Mouse (Mus musculus) WW6 (cell line): ENCODE measurements around the gene Gm5773.
"Not testable (repeated sequence)": the region's sequence is repeated elsewhere in the genome, so short reads cannot be mapped to it uniquely, and the experiment has no call there.

Experiments used
- DNase-seq: peaks from one replicate; pipeline ENCODE4 v3.0.0-alpha.2; 2013; ENCODE audit warnings: low read depth, low spot score

Gm5773 gene

DNA sequence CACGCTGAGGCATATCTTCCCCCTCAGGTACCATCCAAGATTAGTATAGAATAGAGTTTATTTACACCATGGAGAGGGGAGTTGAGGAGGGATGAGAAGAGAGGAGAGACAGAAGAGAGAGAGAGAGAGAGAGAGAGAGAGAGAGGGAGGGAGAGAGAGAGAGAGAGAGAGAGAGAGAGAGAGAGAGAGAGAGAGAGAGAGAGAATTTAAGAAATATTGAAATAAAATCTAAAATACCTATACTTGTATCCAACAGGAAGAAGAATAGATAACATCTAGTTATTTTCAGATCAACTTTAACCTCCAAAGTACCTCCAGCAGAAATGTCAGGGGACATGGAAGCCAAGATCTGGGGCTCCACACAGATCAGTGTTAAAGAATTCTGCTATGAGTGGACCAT is at the start of gene Gm5773:
Gm5773 (plus strand) TSS at position 301 of the 400 bp plus-strand sequence.
- DNase-seq: not testable (repeated sequence)

DNA sequence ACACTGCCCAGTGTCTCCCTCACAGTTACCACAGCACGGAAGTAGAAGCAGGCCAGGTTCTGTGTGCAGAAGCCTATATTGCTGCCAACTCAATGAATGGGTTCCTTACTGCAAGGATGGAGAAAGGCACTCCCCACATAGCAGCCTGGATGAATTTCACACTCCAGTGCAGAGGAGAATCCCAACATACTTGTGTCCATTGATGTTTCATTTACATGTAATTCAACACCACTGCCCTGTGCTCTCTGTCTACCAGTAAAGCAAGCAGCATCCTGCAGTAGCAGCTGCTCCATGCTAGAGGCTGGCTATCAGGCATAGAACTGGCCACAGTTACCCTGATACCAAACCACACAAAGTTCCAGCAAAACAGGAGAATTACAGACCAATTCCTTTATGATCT is 27.3 kb upstream of the Gm5773 start:
- not testable (repeated sequence) for DNase-seq

DNA sequence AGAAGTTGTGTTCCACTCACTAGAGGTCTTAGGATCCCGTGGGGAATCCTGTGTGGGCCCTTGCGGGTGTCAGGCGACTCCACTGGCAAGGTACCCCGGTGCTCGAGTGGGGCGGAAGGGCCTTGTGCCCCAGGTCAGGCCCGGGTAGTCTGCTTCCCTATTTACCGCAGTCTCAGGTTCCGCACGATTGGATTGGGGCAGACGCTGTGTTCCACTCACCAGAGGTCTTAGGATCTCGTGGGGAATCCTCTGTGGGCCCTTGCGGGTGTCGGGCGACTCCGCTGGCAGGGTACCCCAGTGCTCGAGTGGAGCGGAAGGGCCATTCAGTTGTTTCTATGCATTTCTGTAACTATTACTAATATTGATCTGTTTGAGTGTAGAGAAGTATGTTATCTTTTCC is 18.8 kb upstream of the Gm5773 start:
- not testable (repeated sequence) for DNase-seq

DNA sequence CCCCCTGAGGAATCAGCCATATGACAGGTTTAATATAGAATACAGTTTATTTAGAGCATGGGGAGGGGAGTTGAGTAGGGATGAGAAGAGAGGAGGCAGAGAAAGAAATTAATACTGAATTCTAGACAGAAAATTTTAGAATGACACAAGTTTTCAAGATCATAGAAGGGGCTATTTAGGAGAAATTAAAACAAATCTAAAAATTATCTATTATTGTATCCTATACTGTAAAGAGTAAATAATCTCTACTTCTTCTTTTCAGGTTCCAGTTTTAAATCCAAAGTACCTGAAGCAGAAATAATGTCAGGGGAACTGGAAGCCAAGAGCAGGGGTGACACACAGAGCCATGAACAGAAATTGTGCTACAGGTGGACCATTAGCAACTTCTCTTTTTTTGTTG is 23.3 kb downstream of the Gm5773 start, which contains the start of gene Tdpoz4:
Tdpoz4 (plus strand) TSS at position 301 of the 400 bp plus-strand sequence.
- DNase-seq: not testable (repeated sequence)

DNA sequence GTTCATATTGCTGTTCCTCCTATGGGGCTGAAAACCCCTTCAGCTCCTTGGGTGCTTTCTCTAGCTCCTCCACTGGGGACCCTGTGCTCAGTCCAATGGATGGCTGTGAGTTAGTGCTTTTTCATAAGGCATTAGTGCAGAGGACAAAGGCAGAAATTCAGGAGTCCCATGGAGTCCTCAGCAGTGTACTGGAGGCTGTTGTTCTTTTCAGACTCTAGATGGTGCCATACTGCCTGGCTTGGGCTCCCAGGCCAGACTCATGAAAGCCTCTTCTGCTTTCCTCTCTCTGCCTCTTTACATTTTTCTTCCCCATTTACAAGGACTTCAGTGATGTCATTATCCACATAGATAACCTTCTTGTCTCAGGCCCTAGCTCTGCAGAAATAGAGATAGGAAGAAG is 40.5 kb downstream of the Gm5773 start:
- DNase-seq: peak; percentile 16
